Mouse (Mus musculus): ENCODE measurements around the gene Casc3.

GRCm38 (mm10) chr11:98781851-98782512, 22.7 kb upstream of the Casc3 start:
- TF ChIP-seq POLR2A (IDR thresholded peaks at IDR 0.05; ENCODE audit: control insufficient read depth, extremely low read depth, insufficient read depth, low read length, poor library complexity) (no peak), CTCF (IDR thresholded peaks at IDR 0.05; ENCODE audit: borderline replicate concordance, control insufficient read depth, extremely low read depth, insufficient read depth, low read length, poor library complexity) (no peak)

Measured in thymus, adult 2 months (tissue).